Mouse (Mus musculus) mouse embryonic stem cell (cell line): ENCODE data around the gene Klrg2.
"Not testable (repeated sequence)": the region's sequence is repeated elsewhere in the genome, so short reads cannot be mapped to it uniquely, and the experiment has no call there.

Experiments
- in situ Hi-C, 2 experiments: fragments of 300-500 bp; cut with MboI; formaldehyde crosslinking; loops; 1 replicate in 1 of 2; 3 replicates in 1 of 2; pipeline ENCODE4 v1.14.3; 2019 to 2020; ENCODE audit warnings: low sequenced_read_pairs in 2 of 2, low pct_unique_long_range_greater_than_20kb in 1 of 2, mixed read lengths in 1 of 2; ENCODE audit not compliant: unreplicated experiment in 1 of 2

The Klrg2 gene

GRCm38 (mm10) chr6:38636852-38637618 is at the start of gene Klrg2:
Klrg2 (minus strand) TSS chr6:38637242.
- in situ Hi-C loops = no loop called here

DNA sequence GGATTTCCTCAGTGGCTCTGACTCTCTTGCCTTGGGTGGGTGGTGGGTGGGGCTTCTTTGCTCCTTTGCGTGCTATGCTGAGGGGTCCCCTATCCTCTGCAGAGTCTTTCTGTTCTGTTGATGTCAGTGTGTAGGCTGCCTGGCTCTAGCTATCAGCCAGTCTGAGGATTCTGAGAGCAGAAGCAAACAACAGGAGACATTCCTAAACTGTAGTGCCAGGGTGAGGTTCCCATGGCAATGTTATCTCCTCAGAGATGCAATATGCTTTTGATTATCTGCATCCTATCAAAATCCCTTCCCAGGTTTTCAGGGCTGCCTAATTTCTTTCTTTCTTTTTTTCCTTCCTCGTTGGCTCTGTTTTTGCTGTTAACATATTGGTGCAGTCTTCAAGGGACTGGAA is 45.5 kb upstream of the Klrg2 start:
- in situ Hi-C loops = no loop called here

DNA sequence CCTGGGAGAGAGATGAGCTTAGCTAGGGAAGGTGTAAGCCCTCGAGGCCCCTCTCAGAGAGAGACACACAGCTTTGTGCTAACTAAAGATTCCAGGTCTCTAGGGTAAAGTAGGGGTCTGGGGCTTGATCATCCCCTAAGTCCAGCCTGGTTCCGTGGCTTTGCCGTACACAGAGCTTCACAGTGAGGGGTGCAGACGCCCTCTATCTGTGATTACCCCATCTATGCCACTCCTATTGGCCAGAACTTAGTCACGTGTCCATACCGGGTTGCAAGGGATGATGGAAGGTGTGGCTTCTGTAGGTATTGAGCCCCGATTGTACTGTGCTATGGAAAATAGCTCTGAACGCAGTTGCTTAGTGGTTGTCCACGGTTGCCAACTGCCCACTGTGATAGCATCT is 40.6 kb upstream of the Klrg2 start:
- in situ Hi-C loops = no loop called here

DNA sequence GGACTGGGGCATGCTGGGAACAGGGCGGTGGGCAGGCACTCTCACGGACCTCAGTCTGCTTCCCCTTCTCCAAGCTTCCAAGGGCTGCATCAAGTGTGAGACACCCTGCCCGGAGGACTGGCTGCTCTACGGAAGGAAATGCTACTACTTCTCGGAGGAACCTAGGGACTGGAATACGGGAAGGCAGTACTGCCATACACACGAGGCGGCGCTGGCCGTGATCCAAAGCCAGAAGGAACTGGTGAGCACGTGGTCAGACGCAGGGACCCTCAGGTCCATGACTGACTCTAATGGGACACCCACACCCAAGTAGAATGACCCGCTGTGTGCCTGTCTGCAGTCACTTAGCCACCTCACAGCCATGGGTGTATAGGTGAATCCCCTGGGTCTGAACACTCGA is 39.7 kb upstream of the Klrg2 start:
- in situ Hi-C loops = no loop called here

- in situ Hi-C loops = no loop called here
Measured at GRCm38 (mm10) chr6:38676217-38676616, 39.2 kb upstream of the Klrg2 start.

- in situ Hi-C loops = no loop called here
Measured at GRCm38 (mm10) chr6:38672011-38672410, 35.0 kb upstream of the Klrg2 start.

DNA sequence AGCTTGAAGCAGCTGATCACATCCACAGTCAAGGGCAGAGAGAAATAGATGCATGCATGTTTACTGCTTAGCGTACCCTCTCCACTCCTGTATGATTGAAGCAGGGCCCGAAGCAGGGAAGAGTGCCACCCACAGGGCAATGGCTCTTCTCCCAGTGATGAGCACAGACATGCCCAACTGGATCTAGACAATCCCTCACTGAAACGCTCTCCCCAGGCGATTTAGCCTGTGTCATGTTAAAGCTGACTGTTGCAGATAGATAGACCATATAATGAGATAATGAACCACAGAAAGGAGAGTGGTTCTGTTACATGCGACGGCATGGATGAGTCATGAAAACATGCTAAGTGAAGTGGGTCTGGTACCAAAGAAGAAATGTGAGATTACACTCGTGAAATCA is 34.2 kb upstream of the Klrg2 start:
- in situ Hi-C loops = no loop called here

GRCm38 (mm10) chr6:38670488-38670887 is 33.4 kb upstream of the Klrg2 start:
- in situ Hi-C loops = not testable (repeated sequence)

- in situ Hi-C loops = no loop called here
Measured at GRCm38 (mm10) chr6:38669580-38669979, 32.5 kb upstream of the Klrg2 start.

GRCm38 (mm10) chr6:38662714-38663615 is 25.9 kb upstream of the Klrg2 start, which contains the start of gene Clec2l:
Clec2l (plus strand) TSS chr6:38663069.
- in situ Hi-C loops = no loop called here

DNA sequence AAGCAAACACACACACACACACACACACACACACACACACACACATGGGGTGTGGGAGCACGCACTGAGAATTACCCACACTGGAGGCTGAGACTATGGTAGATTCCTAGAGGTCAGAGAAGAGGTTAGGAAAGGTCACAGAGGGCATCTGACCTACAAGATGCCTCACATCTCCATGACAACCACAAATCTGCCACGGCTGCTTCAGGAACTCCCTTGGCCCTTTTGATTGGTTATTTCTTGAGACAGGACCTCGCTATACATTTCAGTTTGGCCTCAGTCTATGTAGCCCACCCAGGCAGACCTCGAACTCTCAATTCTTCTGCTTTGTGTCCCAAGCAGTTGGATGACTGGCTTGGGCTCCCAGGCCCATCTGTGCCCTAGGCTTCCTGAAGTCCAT is 24.6 kb upstream of the Klrg2 start:
- in situ Hi-C loops = no loop called here

DNA sequence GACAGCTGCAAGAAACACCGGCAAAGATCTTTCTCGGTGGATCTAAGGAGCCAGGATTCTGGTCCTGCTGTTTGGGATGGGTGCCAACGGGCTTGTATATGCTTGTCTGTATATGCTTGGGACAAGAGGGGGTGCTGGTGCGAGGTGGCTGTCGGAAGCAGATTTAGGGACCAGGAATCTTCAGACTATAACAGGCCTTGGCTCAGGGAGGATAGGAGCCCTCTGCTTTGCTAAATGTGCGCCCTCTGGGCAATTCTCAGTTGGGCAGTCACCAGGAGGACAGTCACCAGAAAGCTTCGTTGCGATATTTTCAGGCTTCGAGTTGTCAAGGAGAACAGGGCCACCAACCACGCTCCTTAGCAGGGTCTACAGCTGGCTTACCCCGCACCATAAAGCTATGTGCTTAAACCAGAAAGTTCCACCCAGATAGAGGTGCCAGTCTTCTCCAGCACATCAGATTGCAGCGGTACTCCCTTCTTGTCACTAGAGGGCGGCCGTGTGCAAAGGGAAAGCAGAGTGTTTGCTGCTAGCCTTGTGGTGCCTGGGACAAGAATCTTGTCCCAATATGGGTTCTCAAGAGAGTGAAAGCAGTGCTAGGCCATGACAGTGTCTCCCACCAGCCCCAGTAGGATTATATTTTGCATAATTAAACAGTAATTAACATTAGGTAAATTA is 13.4 kb upstream of the Klrg2 start:
- in situ Hi-C loops = no loop called here

DNA sequence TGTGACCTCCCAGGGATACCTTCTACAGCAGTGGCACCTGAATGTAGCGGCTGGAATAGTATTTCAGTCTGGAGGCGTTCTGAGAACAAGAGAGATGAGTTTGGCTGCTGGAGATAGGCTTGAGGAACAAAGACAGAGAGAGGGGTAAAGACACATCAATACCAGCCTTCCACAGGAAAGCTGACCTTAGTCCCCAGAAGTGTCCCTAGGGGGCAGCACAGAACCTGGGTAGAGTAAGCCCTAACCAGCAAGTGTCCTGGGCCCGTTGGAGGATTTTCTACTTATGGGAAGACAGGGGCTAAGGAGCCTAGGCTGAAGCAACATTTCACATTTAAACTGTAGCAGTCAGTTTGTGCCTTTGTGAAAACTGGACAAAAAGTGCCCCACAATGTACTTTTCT is 12.5 kb upstream of the Klrg2 start:
- in situ Hi-C loops = loop anchor here in 1 of 2 experiments (10.0 kb wide), 1 partner anchor 275 kb away; no protein-coding TSS in a partner anchor

- in situ Hi-C loops = loop anchor here in 1 of 2 experiments (10.0 kb wide), 1 partner anchor 282 kb away; no protein-coding TSS in a partner anchor
Measured at GRCm38 (mm10) chr6:38643039-38643438, 6.0 kb upstream of the Klrg2 start.

- in situ Hi-C loops = loop anchor here in 1 of 2 experiments (10.0 kb wide), 1 partner anchor 282 kb away; no protein-coding TSS in a partner anchor
Measured at GRCm38 (mm10) chr6:38642593-38642992, 5.6 kb upstream of the Klrg2 start.

DNA sequence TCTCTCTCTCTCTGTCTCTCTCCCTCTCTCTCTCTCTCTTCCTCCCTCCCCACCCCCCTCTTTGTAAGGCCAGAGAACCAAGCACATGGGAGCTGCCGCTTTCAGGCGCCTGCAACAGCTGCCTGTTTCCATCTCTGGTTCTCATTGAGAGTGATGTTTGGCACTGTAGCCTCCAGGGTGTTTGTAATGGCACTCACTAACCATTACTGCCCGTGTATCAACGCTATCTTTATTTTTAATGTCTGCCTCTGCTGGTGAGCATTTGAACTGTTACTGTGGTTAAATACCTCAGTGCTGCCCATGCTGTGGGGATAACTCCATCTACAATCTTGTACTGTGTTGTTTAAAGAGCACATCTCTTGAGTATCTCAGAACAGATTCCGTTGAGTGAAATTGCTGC is 4.6 kb upstream of the Klrg2 start:
- in situ Hi-C loops = loop anchor here in 1 of 2 experiments (10.0 kb wide), 1 partner anchor 283 kb away; no protein-coding TSS in a partner anchor

DNA sequence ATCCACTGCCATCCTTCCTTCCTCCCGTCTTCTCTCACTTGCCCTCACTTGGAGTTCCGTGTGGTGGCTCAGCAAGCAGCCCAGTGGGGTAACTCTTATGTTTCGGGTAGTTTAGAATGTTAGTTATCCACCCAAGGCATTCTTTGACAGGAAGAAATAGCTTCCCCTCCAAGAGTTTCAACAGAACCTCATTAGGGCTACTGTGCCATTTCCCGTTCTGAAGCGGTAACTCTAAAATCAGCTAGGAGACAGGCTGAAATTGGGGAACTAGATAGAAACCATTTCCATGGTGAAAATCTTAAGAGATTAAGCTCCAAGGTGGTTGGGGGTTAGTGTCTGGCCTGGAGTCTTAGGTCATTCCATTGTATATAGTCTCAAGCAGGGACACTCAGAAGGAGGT is 4.2 kb upstream of the Klrg2 start:
- in situ Hi-C loops = loop anchor here in 1 of 2 experiments (10.0 kb wide), 1 partner anchor 284 kb away; no protein-coding TSS in a partner anchor

DNA sequence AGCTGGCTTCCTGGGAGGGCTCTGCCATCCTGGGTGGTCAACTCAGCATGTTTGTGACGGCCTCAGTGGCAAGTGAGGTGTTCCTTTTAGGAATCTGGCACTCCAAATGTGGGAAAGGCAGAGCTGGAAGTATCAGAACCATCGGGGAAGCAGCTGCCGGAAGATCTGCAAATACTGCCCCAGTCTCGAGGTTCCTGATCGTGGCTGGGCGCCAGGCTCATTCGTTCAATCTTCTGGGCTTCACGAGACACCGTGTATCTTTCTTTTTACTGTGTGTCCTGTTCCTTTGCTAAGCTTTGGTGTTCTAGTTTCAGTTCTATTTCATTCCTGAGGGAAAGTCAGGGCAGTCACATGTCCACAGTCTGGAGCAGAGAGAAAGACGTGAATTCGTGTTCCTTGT is 3.4 kb upstream of the Klrg2 start:
- in situ Hi-C loops = loop anchor here in 1 of 2 experiments (10.0 kb wide), 1 partner anchor 284 kb away; no protein-coding TSS in a partner anchor
